Mouse (Mus musculus): ENCODE data around the gene Paf1.

Paf1 gene

DNA sequence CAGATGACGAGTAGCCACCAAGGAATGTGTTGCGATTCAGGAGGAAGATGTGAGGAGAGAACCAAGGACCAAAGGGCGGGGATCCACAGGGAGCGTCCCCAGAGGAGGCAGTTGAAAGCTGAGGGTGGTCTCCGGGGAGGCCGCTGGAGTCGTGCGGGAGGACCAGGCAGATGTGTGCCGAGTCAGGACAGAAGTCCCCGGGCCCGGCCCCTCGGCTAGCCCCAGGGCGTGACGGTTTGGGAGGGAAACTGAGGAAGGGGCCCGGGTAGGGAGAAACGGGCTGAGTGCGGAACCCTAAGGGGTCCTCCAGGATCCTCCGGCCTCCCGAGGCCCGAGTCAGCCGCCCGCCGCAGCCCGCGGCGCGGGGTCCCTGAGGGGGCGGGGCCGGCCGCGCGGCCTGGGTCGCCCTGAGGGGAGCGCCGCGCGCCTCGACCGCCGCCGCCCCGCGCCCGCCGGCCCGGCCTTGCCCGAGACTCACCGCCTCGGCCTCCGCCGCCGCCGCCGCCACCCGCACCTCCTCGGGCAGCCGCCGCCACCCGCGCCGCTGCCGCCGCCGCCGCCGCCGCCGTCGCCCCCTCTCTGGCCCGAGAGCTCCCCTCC is 43.0 kb downstream of the Paf1 start:
- in situ Hi-C loops (cut with MboI, MseI): no loop called here

DNA sequence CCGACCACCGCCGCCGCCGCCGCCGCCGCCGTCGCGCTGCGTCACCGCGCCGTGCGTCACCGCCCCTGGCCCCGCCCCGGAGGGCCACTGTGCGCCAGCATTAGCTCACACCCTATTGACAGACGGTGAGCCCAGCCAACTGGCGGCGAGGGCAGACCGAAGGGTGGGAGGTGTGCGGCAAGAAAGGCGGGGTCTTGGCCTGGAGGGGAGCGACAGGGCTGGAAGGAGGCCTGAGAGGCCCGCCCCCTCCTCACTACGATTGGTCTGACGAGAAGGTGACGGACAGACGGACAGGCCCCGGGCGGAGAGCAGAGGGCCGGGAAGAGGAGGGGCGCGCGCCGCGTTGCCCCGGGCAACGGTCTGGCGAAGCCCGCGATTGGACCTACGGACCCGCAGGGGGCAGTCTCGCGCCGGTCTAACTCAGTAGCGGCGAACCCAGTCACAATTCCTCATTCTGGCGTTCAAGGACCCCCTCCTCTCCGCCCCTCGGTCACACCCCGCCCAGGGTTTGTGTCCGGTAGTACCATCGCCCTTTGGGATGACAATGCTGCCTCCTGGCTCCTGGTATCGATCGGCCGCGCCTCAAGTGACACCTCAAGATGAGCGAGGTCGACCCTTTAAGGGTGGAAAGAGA is 43.6 kb downstream of the Paf1 start:
- in situ Hi-C loops (cut with MboI, MseI): no loop called here

DNA sequence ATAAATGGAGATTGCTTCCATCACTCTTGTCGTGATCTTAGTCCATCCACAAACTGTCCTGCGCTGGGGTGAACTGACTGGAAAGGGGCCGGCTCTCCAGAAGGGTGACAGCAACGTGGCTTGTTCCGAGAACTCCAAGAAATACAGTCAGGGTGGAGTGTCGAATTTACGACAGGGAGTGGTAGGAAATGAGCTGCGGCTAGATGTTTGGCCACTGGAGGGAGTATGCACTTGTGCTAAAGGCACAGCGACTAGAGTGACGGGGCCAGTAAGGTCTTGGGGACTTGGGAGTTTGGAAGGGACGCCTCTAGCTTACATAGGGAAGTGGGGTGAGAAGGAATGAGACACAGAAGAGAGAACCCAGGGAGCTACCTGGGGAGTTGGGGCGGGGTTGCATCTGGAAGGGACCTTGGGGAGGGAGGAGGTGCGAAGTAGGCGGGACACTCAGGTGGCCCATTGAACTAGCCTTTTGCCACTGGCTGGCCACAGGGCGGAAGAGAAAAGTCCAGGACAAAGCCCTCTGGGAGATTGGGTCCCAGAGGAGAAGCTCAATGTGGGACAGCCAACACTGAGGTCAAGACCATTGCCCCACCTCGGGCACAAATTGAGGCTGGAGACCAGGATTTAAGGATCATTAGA is 44.3 kb downstream of the Paf1 start, which contains the start of gene Gmfg:
Gene Gmfg, plus strand, starts transcription at position 516 of the 639 bp plus-strand sequence.
- in situ Hi-C loops (cut with MboI, MseI): no loop called here

DNA sequence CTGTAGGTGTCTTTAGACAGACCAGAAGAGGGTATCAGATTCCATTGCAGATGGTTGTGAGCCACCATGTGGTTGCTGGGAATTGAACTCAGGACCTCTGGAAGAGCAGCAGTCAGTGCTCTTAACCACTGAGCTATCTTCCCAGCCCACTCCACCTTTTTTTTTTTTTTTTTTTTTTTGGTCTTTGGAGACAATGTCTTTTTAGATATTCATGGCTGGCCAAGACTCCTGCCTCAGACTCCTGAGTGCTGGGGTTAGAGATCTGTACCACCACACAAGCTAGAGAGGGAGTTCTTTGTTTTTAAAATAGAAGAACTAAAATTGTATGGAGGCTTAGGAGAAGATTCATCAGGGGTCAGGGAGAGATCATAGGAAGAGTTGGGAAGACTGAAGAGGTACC is 45.2 kb downstream of the Paf1 start:
- in situ Hi-C loops (cut with MboI, MseI): no loop called here

DNA sequence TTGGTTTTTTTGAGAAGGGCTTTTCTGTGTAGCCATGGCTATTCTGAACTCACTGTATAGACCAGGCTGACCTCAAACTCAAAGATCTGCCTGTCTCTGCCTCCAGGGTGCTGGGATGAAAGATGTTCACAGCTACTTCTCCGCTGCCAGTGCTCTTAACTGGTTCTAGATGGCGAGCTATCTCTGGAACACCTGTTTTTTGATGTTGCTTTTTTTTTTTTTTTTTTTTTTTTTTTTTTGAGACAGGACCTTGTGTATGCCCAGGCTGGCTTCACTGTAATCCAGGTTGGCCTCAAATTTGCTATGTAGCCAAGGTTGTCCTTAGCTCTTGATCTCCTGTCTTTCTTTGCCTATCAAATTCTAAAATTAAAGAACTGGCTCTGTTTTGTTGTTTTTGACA is 46.0 kb downstream of the Paf1 start:
- in situ Hi-C loops (cut with MboI, MseI): no loop called here

DNA sequence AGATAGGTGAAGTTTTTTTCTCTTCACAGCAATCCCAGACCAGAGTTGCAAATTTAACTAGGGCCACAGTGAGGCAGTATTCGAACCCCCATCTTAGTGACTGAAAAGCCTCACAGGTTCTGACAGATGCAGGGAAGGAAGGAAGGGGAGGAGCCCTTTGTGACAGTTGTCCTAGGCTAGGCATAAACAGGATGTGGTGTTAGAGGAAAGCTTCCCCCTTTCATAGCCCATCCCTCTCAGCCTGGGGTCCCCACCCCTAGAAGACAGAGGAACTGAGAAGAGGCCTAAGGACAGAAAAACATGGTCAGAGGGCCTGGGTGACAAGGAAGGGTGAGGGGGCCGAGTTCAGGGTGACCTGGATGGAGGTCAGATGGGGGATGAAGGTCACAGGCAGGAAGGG is 48.0 kb downstream of the Paf1 start:
- in situ Hi-C loops (cut with MboI, MseI): no loop called here

DNA sequence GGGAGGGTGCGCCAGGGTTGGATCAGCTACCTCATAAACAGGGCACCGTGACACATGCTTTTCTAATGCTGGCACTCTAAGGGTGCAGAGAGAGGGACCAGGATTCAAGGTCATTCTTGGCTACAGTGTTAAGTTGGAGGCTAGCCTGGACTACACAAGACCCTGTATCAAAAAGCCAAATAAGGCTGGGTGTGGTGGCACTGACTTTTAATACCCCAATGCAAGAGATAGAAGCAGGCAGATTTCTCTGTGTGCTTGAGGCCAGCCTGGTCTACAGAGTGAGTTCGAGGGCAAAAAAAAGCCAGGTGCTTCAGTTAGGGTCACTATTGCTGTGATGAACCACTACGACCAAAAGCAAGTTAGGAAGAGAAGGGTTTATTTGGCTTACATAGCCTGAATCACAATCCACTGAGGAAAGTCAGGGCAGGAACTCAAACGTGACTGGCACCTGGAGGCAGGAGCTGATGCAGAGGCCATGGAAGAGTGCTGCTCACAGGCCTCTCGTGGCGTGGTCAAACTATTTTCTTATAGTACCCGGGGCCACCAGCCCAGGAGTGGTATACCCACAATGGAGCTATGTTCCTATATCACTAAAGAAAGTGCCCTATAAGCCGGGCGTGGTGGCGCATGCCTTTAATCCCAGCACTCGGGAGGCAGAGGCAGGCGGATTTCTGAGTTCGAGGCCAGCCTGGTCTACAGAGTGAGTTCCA is 49.2 kb downstream of the Paf1 start:
- in situ Hi-C loops (cut with MboI, MseI): no loop called here

DNA sequence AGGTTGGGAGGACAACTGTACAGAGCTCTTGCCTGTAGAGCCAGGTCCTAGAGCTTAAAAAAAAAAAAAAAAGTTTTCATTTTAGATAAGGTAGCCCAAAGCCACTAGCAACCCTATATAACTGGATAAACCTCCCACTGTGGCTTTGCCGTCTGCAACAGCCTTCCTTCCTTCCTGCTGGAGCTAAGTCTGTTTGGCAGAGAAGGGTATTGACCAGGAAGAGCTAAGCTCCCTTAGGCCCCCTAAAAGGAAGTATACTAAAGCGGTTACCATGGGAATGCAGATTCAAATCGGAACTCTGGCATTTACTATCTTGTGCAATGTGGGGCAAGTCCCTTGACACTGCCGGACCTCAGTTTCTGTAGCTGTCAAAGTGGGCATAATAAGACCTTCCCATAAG is 49.9 kb downstream of the Paf1 start:
- in situ Hi-C loops (cut with MboI, MseI): no loop called here

DNA sequence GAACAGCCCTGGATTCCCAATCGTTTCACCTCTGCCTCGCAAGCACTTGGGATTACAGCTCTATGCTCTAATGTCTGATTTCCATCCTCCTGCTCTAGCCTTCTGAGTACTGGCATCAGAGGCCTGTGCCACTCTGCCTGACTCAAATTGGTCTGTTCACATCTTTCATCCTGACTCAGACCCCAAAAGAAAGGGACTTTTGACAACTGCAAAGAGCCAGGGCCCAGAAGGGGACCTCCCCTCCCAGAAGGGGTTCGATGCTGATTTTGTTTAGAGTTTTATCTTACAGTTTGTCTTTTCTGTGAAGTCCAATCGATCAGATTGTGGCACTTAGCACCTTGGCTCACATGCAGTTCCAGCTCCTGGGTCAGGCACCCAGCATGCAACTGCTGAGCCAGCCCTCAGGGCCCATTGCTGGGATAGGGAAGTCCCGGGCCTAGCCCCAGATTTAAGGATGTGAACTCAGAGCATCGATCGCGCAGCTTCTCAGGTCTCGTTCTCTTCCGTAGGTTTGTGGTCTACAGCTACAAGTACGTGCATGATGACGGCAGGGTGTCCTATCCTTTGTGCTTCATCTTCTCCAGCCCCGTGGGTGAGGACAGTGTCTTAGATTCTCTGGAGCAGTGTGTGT is 51.7 kb downstream of the Paf1 start:
- in situ Hi-C loops (cut with MboI, MseI): no loop called here

DNA sequence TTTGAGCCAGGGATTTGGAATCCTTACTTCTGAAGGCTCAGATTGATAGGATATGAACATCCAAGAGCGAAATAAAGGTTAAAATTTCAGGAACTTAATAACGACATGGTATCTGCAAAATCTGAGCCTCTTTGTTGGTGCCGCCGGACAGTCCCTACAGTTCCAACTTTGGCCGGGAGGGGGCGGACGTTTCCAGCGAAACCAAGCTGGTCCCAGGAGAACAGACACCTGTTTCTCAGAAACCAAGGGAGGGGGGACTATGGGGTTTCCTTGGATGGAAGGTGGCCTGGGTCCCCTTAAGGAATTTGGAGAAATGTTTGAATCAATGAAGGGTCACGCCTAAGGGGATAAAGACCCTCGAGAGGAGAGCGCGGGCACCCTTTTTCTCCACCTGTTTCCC is 53.7 kb downstream of the Paf1 start:
- in situ Hi-C loops (cut with MboI, MseI): loop anchor here (5.0 kb wide), 2 partner anchors 81 to 86 kb away; no protein-coding TSS in a partner anchor

DNA sequence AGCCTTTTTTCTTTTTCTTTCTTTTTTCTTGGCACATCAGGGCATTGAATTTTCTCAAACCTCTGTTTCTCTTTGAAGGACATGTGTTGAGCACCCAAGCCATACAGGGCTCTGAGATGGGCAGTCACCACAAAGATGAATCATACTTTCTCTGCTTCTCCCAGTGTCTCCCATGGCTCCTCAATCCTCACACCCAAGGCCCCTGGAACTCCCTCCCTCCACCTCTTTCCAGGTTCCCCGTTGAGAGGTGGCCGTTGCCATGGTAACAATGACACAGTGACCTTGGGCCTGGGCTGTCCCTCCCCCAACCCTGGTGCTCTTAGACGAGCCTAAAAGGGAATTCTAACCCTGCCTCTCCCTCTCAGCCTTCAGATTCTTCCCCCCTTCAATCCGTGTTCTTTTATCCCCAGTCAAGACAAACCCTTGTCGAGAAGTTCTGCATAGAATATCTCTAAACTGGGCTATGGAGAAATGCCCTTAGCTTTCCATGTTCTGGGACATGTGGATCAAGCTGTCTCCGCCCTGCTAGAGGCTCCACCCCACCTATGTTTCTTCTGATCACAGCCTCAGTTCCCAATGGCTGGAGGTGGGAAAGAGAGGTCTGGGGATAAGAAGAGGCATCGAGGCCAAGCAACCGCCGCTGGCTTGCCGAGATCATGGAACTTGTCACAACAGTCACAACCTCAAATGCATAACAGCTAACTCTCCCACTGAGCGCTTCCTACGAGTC is 54.5 kb downstream of the Paf1 start:
- in situ Hi-C loops (cut with MboI, MseI): loop anchor here (5.0 kb wide), 2 partner anchors 80 to 85 kb away; no protein-coding TSS in a partner anchor

DNA sequence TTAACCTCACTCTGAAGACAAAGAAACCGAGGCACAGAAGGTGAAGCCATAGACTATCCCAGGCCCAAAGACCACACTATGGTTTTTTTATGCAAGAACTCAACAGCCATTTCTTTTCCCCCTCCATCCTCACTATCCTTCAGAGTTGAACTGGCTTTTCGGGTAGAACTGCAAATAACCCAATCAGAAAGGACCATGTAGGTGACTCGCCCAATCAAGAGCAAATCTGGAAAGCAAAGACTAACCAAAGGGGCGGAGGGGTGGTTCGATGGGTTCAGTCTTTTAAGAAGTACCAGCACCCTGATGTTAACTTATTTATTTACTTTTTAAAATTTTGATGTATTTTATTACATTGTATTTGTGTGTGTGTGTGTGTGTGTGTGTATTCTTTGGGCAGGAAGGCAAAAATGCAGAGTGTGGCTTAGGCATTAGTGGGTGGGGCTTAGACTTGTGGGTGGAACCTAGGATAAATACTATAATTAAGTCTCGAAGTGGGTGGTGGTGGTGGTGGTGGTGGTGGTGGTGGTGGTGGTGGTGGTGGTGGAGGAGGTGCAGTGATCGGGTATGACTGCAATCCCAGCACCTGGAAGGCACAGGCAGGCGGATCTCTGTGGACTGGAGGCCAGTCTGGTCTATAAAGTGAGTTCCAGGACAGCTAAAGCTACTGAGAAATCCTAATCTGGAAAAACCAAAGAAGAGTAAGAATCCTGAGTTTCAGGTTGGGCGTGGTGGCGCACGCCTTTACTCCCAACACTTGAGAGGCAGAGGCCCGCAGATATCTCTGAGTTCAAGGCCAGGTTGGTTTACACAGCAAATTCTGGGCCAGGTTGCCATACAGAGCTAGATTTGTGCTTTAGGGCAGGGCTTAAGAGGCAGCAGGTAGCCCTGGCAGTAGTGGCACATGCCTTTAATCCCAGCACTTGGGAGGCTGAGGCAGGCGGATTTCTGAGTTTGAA is 55.4 kb downstream of the Paf1 start:
- in situ Hi-C loops (cut with MboI, MseI): loop anchor here (5.0 kb wide), 2 partner anchors 79 to 84 kb away; no protein-coding TSS in a partner anchor
